Mouse (Mus musculus): ENCODE measurements around the gene Gm15107. TPM values are rescaled to one million over a fixed set of nuclear protein-coding genes. Genes with fewer than 3 reads are reported as not detected.

Gene Gm15107
- not detected in 2 replicates for polyA plus RNA-seq (2012; rRNA removed)

DNA sequence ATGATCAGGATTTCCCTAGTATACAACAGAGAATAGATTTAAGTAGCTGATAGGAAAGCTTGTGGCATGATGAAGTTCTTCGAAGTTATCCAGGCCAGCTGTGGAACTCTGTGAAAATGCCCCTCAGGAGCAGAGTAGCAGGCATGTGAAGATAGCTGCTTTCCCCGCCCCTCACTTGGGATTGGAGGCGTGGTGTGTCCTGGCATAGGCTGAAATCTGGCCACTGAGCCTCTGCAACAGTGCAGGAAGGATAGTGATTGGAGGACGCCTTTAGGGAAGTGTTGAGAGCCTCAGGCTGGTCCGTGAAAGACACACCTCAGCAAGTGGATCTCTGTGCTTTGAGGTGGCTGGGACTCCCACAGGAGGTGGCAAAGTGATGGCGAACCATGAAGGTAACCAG, at the start of gene Gm15107:
Gene Gm15107, plus strand, starts transcription at position 301 of the 400 bp plus-strand sequence.

Other genes starting within 250 kb of the Gm15107 start
- not detected in 2 replicates for gene Gm15080, start 187.7 kb upstream of the Gm15107 start, polyA plus RNA-seq (2012; rRNA removed)

All from liver, embryonic 14 days (tissue).